Mouse (Mus musculus) kidney, adult 2 months (tissue): Measurements from ENCODE around the gene Erp27. TPM values are rescaled to one million over a fixed set of nuclear protein-coding genes. Genes with fewer than 3 reads are reported as not detected.
"Not testable (repeated sequence)": the region's sequence is repeated elsewhere in the genome, so short reads cannot be mapped to it uniquely, and the experiment has no call there.

Experiments
- DNase-seq: peaks from one replicate; pipeline ENCODE4 v3.0.0; 2021
- H3K27ac ChIP-seq: fragments of 200-500 bp; 2 replicates; pipeline ENCODE4 v1.5.1; 2012; ENCODE audit warnings: low read depth, low read length, control low read depth, inconsistent platforms; ENCODE audit not compliant: insufficient read depth
- H3K27me3 ChIP-seq: fragments of 200-500 bp; replicated peaks from 2 replicates; pipeline ENCODE4 v1.6.1; 2012; ENCODE audit warnings: mild to moderate bottlenecking, moderate library complexity, low read length, inconsistent platforms; ENCODE audit not compliant: control insufficient read depth, insufficient read depth
- H3K36me3 ChIP-seq: fragments of 200-500 bp; 2 replicates; pipeline ENCODE4 v1.6.1; 2012; ENCODE audit warnings: mild to moderate bottlenecking, moderate library complexity, low read length, inconsistent platforms; ENCODE audit not compliant: control insufficient read depth, insufficient read depth
- H3K4me1 ChIP-seq: fragments of 200-500 bp; 2 replicates; pipeline ENCODE4 v1.6.1; 2011; ENCODE audit warnings: low read length; ENCODE audit not compliant: control insufficient read depth, insufficient read depth
- H3K4me3 ChIP-seq: fragments of 200-500 bp; 2 replicates; pipeline ENCODE4 v1.5.1; 2011; ENCODE audit warnings: mild to moderate bottlenecking, low read depth, low read length, control low read depth; ENCODE audit not compliant: insufficient read depth
- CTCF ChIP-seq: fragments of 200-500 bp; conservative IDR thresholded peaks from 2 replicates; pipeline ENCODE4 v1.5.1; 2011; ENCODE audit warnings: low read depth, mild to moderate bottlenecking, control low read depth, low read length, moderate library complexity, mixed read lengths; ENCODE audit not compliant: insufficient read depth, insufficient read length
- POLR2A ChIP-seq: fragments of 200-500 bp; IDR thresholded peaks from one replicate; pipeline ENCODE4 v1.6.1; 2011; ENCODE audit warnings: low read depth, low read length, control low read depth
- WGBS: fragments of 180-500 bp; shearing (Covaris S2); methylation state at CpG from one replicate; pipeline ENCODE4 v1.1.7; 2018; 5-methylcytosine and 5-hydroxymethylcytosine counted together
- polyA plus RNA-seq: library from polyadenylated mRNA; depleted of rRNA; stranded (reverse); fragments of >200 nt; gene quantifications from 2 replicates; pipeline ENCODE4 v1.2.3, GENCODE M21; 2012; rRNA removed

Gene Erp27
- polyA plus RNA-seq = 0.15 TPM in 1 of 2 replicates, not detected in the other

- Histone ChIP-seq H3K36me3 (no peaks in the 10 kb centered on the region), H3K27ac (no peak within 1 kb of the TSS), H3K4me3 (no peak within 1 kb of the TSS), H3K27me3 (no peaks in the 10 kb centered on the region), H3K4me1 (no peaks in the 10 kb centered on the region; the same call in 1 of the 2 replicates)
- DNase-seq = no peak
- WGBS = 73% methylated on average over 5 of the region's 5 CpGs
- TF ChIP-seq CTCF = no peak
These were observed at the start of gene Erp27 for GRCm38 (mm10) chr6:136922080-136922479. TSS of gene Erp27 (minus strand) at chr6:136922180.

GRCm38 (mm10) chr6:136968877-136969276, 46.9 kb upstream of the Erp27 start:
- H3K27ac ChIP-seq, H3K4me1 ChIP-seq, H3K4me3 ChIP-seq, H3K27me3 ChIP-seq, H3K36me3 ChIP-seq: not testable (repeated sequence)
- DNase-seq = peak; percentile 47
- WGBS = 25% methylated on average over 4 of the region's 4 CpGs
- 0 out of 2 replicates have a peak, but pooled peaks have one; percentile 23 for TF ChIP-seq CTCF

- Histone ChIP-seq H3K4me1 (no peaks in the 10 kb centered on the region), H3K4me3 (no peak overlapping the region), H3K27me3 (no peaks in the 10 kb centered on the region), H3K27ac (no peak overlapping the region), H3K36me3 (no peaks in the 10 kb centered on the region)
- TF ChIP-seq CTCF (no peak), POLR2A (no peak)
- DNase-seq = no peak
- WGBS = 72% methylated on average over 4 of the region's 4 CpGs
These were observed 45.5 kb upstream of the Erp27 start for GRCm38 (mm10) chr6:136967466-136967865.

- no peaks in the 10 kb centered on the region for H3K4me1 ChIP-seq
- 75% methylated on average over 10 of the region's 10 CpGs for WGBS
These were observed 43.9 kb upstream of the Erp27 start for GRCm38 (mm10) chr6:136965912-136966311.

GRCm38 (mm10) chr6:136964609-136965510, 42.9 kb upstream of the Erp27 start:
- Histone ChIP-seq H3K27ac (no peak overlapping the region), H3K4me1 (no peaks in the 10 kb centered on the region), H3K36me3 (no peaks in the 10 kb centered on the region), H3K4me3 (no peak overlapping the region), H3K27me3 (no peaks in the 10 kb centered on the region)
- no peak for TF ChIP-seq POLR2A
- TF ChIP-seq CTCF = no peak
- no peak for DNase-seq
- 68% methylated on average over 13 of the region's 13 CpGs for WGBS

More at GRCm38 (mm10) chr6:136965912-136966311, 43.9 kb upstream of the Erp27 start:
- DNase-seq = no peak
- H3K4me3 ChIP-seq = no peak overlapping the region
- TF ChIP-seq POLR2A (no peak), CTCF (no peak)
- no peak overlapping the region for H3K27ac ChIP-seq
- no peaks in the 10 kb centered on the region for H3K36me3 ChIP-seq
- no peaks in the 10 kb centered on the region for H3K27me3 ChIP-seq

GRCm38 (mm10) chr6:136962957-136963356, 41.0 kb upstream of the Erp27 start:
- Histone ChIP-seq H3K27ac (no peak overlapping the region), H3K27me3 (no peaks in the 10 kb centered on the region), H3K4me1 (no peaks in the 10 kb centered on the region), H3K36me3 (no peaks in the 10 kb centered on the region), H3K4me3 (no peak overlapping the region)
- TF ChIP-seq CTCF = no peak
- TF ChIP-seq POLR2A = no peak
- no peak for DNase-seq
- WGBS = 58% methylated on average over 11 of the region's 11 CpGs

GRCm38 (mm10) chr6:136959131-136959530, 37.2 kb upstream of the Erp27 start:
- H3K27ac ChIP-seq = no peak overlapping the region
- no peak for DNase-seq
- no peak overlapping the region for H3K4me3 ChIP-seq
- H3K4me1 ChIP-seq = no peaks in the 10 kb centered on the region
- H3K27me3 ChIP-seq = no peaks in the 10 kb centered on the region
- no peaks in the 10 kb centered on the region for H3K36me3 ChIP-seq
- 67% methylated on average over 11 of the region's 11 CpGs for whole genome bisulfite sequencing
- TF ChIP-seq CTCF (no peak), POLR2A (no peak)
